Mouse (Mus musculus) MEL (cell line): Measurements from ENCODE around the gene Gpr63. TPM values are rescaled to one million over a fixed set of nuclear protein-coding genes. Genes with fewer than 3 reads are reported as not detected.

Experiments
- DNase-seq: peaks from one replicate; pipeline ENCODE4 v3.0.0; 2011; ENCODE audit warnings: low read depth, low spot score
- H3K27ac ChIP-seq: 2 replicates; pipeline ENCODE4 v1.5.1; 2012; ENCODE audit warnings: low read depth, mild to moderate bottlenecking, control low read depth, low read length, moderate library complexity; ENCODE audit not compliant: control insufficient read depth
- H3K27me3 ChIP-seq, 2 experiments: fragments of 150-350 bp in 1 of 2; sonication (generic) in 1 of 2; 2 replicates each; pipeline ENCODE4 v1.6.1; 2012; ENCODE audit warnings: low read length in 2 of 2, mild to moderate bottlenecking in 2 of 2, improper control_type of control experiment in 1 of 2, moderate library complexity in 1 of 2; ENCODE audit not compliant: insufficient read depth in 2 of 2, control insufficient read depth in 1 of 2
- H3K36me3 ChIP-seq, 2 experiments: 2 replicates each; pipeline ENCODE4 v1.6.1; 2012 to 2014; ENCODE audit warnings: low read length in 2 of 2, improper control_type of control experiment in 1 of 2, inconsistent platforms in 1 of 2, mild to moderate bottlenecking in 1 of 2; ENCODE audit not compliant: insufficient read depth in 2 of 2, control insufficient read depth in 1 of 2
- H3K4me1 ChIP-seq, 2 experiments: fragments of 150-350 bp in 1 of 2; sonication (generic) in 1 of 2; 2 replicates each; pipeline ENCODE4 v1.6.1; 2012; ENCODE audit warnings: low read length in 2 of 2, improper control_type of control experiment in 1 of 2, mild to moderate bottlenecking in 1 of 2; ENCODE audit not compliant: insufficient read depth in 2 of 2, control insufficient read depth in 1 of 2
- H3K4me3 ChIP-seq, 2 experiments: fragments of 150-350 bp in 1 of 2; sonication (generic) in 1 of 2; 2 replicates each; pipeline ENCODE4 v1.5.1; 2012; ENCODE audit warnings: low read depth in 2 of 2, low read length in 2 of 2, mild to moderate bottlenecking in 2 of 2, moderate library complexity in 2 of 2, control low read depth in 1 of 2, improper control_type of control experiment in 1 of 2; ENCODE audit not compliant: control insufficient read depth in 1 of 2, insufficient read depth in 1 of 2
- H3K79me2 ChIP-seq: 2 replicates; pipeline ENCODE4 v1.6.1; 2012; ENCODE audit warnings: mild to moderate bottlenecking, low read length, moderate library complexity; ENCODE audit not compliant: control insufficient read depth, poor library complexity, insufficient read depth
- H3K9ac ChIP-seq: 2 replicates; pipeline ENCODE4 v1.6.1; 2012; ENCODE audit warnings: low read depth, mild to moderate bottlenecking, control low read depth, low read length, moderate library complexity; ENCODE audit not compliant: control insufficient read depth, poor library complexity, severe bottlenecking
- H3K9me3 ChIP-seq: fragments of 150-350 bp; sonication (generic); replicated peaks from 2 replicates; pipeline ENCODE4 v1.6.1; 2012; ENCODE audit warnings: mild to moderate bottlenecking, low read length, improper control_type of control experiment, moderate library complexity; ENCODE audit not compliant: insufficient read depth
- CHD2 ChIP-seq: IDR thresholded peaks from 2 replicates; pipeline ENCODE4 v1.6.1; 2011; ENCODE audit warnings: low read length, improper control_type of control experiment
- CTCF ChIP-seq, 3 experiments: IDR thresholded peaks in 2 of 3; conservative IDR thresholded peaks in 1 of 3; 2 replicates each; pipeline ENCODE4 v1.5.1; 2011 to 2012; ENCODE audit warnings: low read length in 3 of 3, low read depth in 2 of 3, mild to moderate bottlenecking in 2 of 3, improper control_type of control experiment in 1 of 3, inconsistent platforms in 1 of 3, mixed read lengths in 1 of 3, moderate library complexity in 1 of 3; ENCODE audit not compliant: control insufficient read depth in 1 of 3, insufficient read depth in 1 of 3, poor library complexity in 1 of 3, severe bottlenecking in 1 of 3
- E2F4 ChIP-seq: IDR thresholded peaks from 2 replicates; pipeline ENCODE4 v1.6.1; 2011; ENCODE audit warnings: low read depth, low read length, improper control_type of control experiment, borderline replicate concordance
- ETS1 ChIP-seq: IDR thresholded peaks from 2 replicates; pipeline ENCODE4 v1.6.1; 2012; ENCODE audit warnings: low read depth, mild to moderate bottlenecking, inconsistent platforms, low read length, improper control_type of control experiment, moderate library complexity
- MAX ChIP-seq: IDR thresholded peaks from 2 replicates; pipeline ENCODE4 v1.6.1; 2011; ENCODE audit warnings: low read length, improper control_type of control experiment
- MAZ ChIP-seq: IDR thresholded peaks from 2 replicates; pipeline ENCODE4 v1.6.1; 2012; ENCODE audit warnings: low read depth, mild to moderate bottlenecking, inconsistent platforms, low read length, improper control_type of control experiment
- MEF2A ChIP-seq: IDR thresholded peaks from 2 replicates; pipeline ENCODE4 v1.6.1; 2014; ENCODE audit warnings: low read depth, mild to moderate bottlenecking, inconsistent platforms, low read length, improper control_type of control experiment; ENCODE audit not compliant: poor library complexity, insufficient replicate concordance, severe bottlenecking; ENCODE audit errors: extremely low read depth
- MXI1 ChIP-seq: IDR thresholded peaks from 2 replicates; pipeline ENCODE4 v1.6.1; 2011; ENCODE audit warnings: mild to moderate bottlenecking, low read depth, low read length, improper control_type of control experiment
- MYB ChIP-seq: IDR thresholded peaks from 2 replicates; pipeline ENCODE4 v1.6.1; 2011; ENCODE audit warnings: mild to moderate bottlenecking, low read depth, low read length, improper control_type of control experiment
- MYC ChIP-seq: IDR thresholded peaks from 2 replicates; pipeline ENCODE4 v1.6.1; 2011; ENCODE audit warnings: low read depth, mild to moderate bottlenecking, low read length, improper control_type of control experiment, moderate library complexity
- POLR2A ChIP-seq, 2 experiments: IDR thresholded peaks; 2 replicates each; pipeline ENCODE4 v1.6.1; 2011 to 2012; ENCODE audit warnings: low read length in 2 of 2, mild to moderate bottlenecking in 2 of 2, control low read depth in 1 of 2, improper control_type of control experiment in 1 of 2, low read depth in 1 of 2, moderate library complexity in 1 of 2; ENCODE audit not compliant: control insufficient read depth in 1 of 2, insufficient read depth in 1 of 2, poor library complexity in 1 of 2
- RAD21 ChIP-seq: IDR thresholded peaks from 2 replicates; pipeline ENCODE4 v1.6.1; 2011; ENCODE audit warnings: mild to moderate bottlenecking, low read depth, low read length, improper control_type of control experiment
- SIN3A ChIP-seq: IDR thresholded peaks from 2 replicates; pipeline ENCODE4 v1.6.1; 2012; ENCODE audit warnings: low read length, improper control_type of control experiment, inconsistent platforms
- TAL1 ChIP-seq: IDR thresholded peaks from 2 replicates; pipeline ENCODE4 v1.6.1; 2012; ENCODE audit warnings: mild to moderate bottlenecking, inconsistent platforms, low read length, moderate library complexity, mixed read lengths
- TCF12 ChIP-seq: IDR thresholded peaks from 2 replicates; pipeline ENCODE4 v1.6.1; 2014; ENCODE audit warnings: low read depth, mild to moderate bottlenecking, inconsistent platforms, low read length, improper control_type of control experiment, moderate library complexity
- UBTF ChIP-seq: IDR thresholded peaks from 2 replicates; pipeline ENCODE4 v1.6.1; 2012; ENCODE audit warnings: low read depth, mild to moderate bottlenecking, inconsistent platforms, low read length, improper control_type of control experiment, moderate library complexity, borderline replicate concordance; ENCODE audit not compliant: insufficient read depth
- USF1 ChIP-seq: IDR thresholded peaks from 2 replicates; pipeline ENCODE4 v1.6.1; 2014; ENCODE audit warnings: low read depth, mild to moderate bottlenecking, inconsistent platforms, low read length, improper control_type of control experiment, moderate library complexity
- USF2 ChIP-seq, 2 experiments: IDR thresholded peaks; 2 replicates each; pipeline ENCODE4 v1.6.1; 2011 to 2012; ENCODE audit warnings: improper control_type of control experiment in 2 of 2, low read length in 2 of 2, borderline replicate concordance in 1 of 2, inconsistent platforms in 1 of 2, low read depth in 1 of 2, mild to moderate bottlenecking in 1 of 2; ENCODE audit not compliant: insufficient read depth in 1 of 2
- ZC3H11A ChIP-seq: IDR thresholded peaks from 2 replicates; pipeline ENCODE4 v1.6.1; 2012; ENCODE audit warnings: low read depth, mild to moderate bottlenecking, inconsistent platforms, low read length, improper control_type of control experiment
- ZKSCAN1 ChIP-seq: IDR thresholded peaks from 2 replicates; pipeline ENCODE4 v1.6.1; 2012; ENCODE audit warnings: low read depth, mild to moderate bottlenecking, inconsistent platforms, low read length, improper control_type of control experiment, moderate library complexity
- ZNF384 ChIP-seq: IDR thresholded peaks from 2 replicates; pipeline ENCODE4 v1.6.1; 2012; ENCODE audit warnings: low read depth, mild to moderate bottlenecking, inconsistent platforms, low read length, improper control_type of control experiment
- polyA plus RNA-seq, 2 experiments: library from polyadenylated mRNA; stranded (reverse) in 1 of 2; unstranded in 1 of 2; fragments of >175 nt in 1 of 2; fragments of >200 nt in 1 of 2; gene quantifications; 2 replicates each; pipeline versions ENCODE4 v1.2.1 to v1.2.4; 2012; ENCODE audit warnings: low replicate concordance in 2 of 2, low read depth in 1 of 2; ENCODE audit not compliant: insufficient read length in 2 of 2, insufficient read depth in 1 of 2, missing spikeins in 1 of 2
- total RNA-seq: library from RNA; depleted of rRNA; stranded (reverse); fragments of 300-350 nt; gene quantifications from 2 replicates; pipeline ENCODE4 v1.2.3, GENCODE M21; 2012

Gene Gpr63
- total and polyA plus RNA-seq, 3 experiments, result not detected

- no peak overlapping the region for H3K27ac ChIP-seq
- H3K27me3 ChIP-seq, result no peaks in the 10 kb centered on the region
- H3K9ac ChIP-seq, result no peak overlapping the region
- no peak for DNase-seq
- H3K79me2 ChIP-seq, result no peaks in the 10 kb centered on the region
- H3K36me3 ChIP-seq, result no peaks in the 10 kb centered on the region
- no peaks in the 10 kb centered on the region for H3K9me3 ChIP-seq
- H3K4me3 ChIP-seq, result no peak overlapping the region
- TF ChIP-seq MAZ (no peak), RAD21 (no peak), ZC3H11A (no peak), ZKSCAN1 (no peak)
- no peaks in the 10 kb centered on the region for H3K4me1 ChIP-seq
Measured at GRCm38 (mm10) chr4:24942728-24943424, 23.3 kb upstream of the Gpr63 start.

- Histone ChIP-seq H3K27me3 (no peaks in the 10 kb centered on the region; a peak in 1 of 4 replicates), H3K4me3 (no peak overlapping the region), H3K9ac (no peak overlapping the region), H3K79me2 (no peaks in the 10 kb centered on the region), H3K4me1 (no peaks in the 10 kb centered on the region), H3K9me3 (no peaks in the 10 kb centered on the region), H3K36me3 (no peaks in the 10 kb centered on the region), H3K27ac (no peak overlapping the region)
- TF ChIP-seq CTCF (IDR thresholded peaks at IDR 0.05 in 2 of 3, conservative IDR thresholded peaks at IDR 0.05 in 1 of 3; ENCODE audit: control insufficient read depth in 1 of 3, insufficient read depth in 1 of 3, low read depth in 2 of 3, low read length in 3 of 3, poor library complexity in 1 of 3, severe bottlenecking in 1 of 3) (no peak), ZNF384 (no peak), MEF2A (no peak), MXI1 (no peak), MYC (no peak), SIN3A (no peak), UBTF (no peak), USF1 (no peak), TCF12 (no peak), E2F4 (no peak), POLR2A (IDR thresholded peaks at IDR 0.05; ENCODE audit: control insufficient read depth in 1 of 2, insufficient read depth in 1 of 2, low read depth in 1 of 2, low read length in 2 of 2, poor library complexity in 1 of 2) (no peak), RAD21 (no peak), ETS1 (no peak), CHD2 (no peak), TAL1 (no peak), USF2 (IDR thresholded peaks at IDR 0.05; ENCODE audit: borderline replicate concordance in 1 of 2, insufficient read depth in 1 of 2, low read depth in 1 of 2, low read length in 2 of 2) (no peak), MYB (no peak), MAZ (no peak), MAX (no peak)
- DNase-seq, result no peak
Measured at GRCm38 (mm10) chr4:24965918-24966298, 299 bp upstream of the Gpr63 start.
